Mouse (Mus musculus) small intestine, adult 2 months (tissue): ENCODE data around the gene Hcrtr1. TPM values are rescaled to one million over a fixed set of nuclear protein-coding genes. Genes with fewer than 3 reads are reported as not detected.
A peak's percentile ranks its signal among the peaks of the same experiment; 100 is the strongest.

Source experiments
- H3K27ac ChIP-seq: fragments of 200-500 bp; 2 replicates; pipeline ENCODE4 v1.5.1; 2012; ENCODE audit warnings: low read depth, low read length, control low read depth, inconsistent platforms; ENCODE audit not compliant: insufficient read depth
- H3K27me3 ChIP-seq: fragments of 200-500 bp; 2 replicates; pipeline ENCODE4 v1.6.1; 2012; ENCODE audit warnings: mild to moderate bottlenecking, moderate library complexity, low read length, inconsistent platforms; ENCODE audit not compliant: control insufficient read depth, insufficient read depth
- H3K36me3 ChIP-seq: fragments of 200-500 bp; 2 replicates; pipeline ENCODE4 v1.6.1; 2012; ENCODE audit warnings: mild to moderate bottlenecking, low read length, control low read depth, inconsistent platforms; ENCODE audit not compliant: control insufficient read depth, insufficient read depth
- H3K4me1 ChIP-seq: fragments of 200-500 bp; 2 replicates; pipeline ENCODE4 v1.6.1; 2012; ENCODE audit warnings: low read length, inconsistent platforms, mixed read lengths; ENCODE audit not compliant: control insufficient read depth, insufficient read depth, insufficient read length
- H3K4me3 ChIP-seq: fragments of 200-500 bp; 2 replicates; pipeline ENCODE4 v1.5.1; 2012; ENCODE audit warnings: low read depth, mild to moderate bottlenecking, control low read depth, inconsistent platforms, low read length, moderate library complexity
- CTCF ChIP-seq: fragments of 200-500 bp; IDR thresholded peaks from 2 replicates; pipeline ENCODE4 v1.5.1; 2012; ENCODE audit warnings: low read depth, mild to moderate bottlenecking, control low read depth, inconsistent platforms, low read length, moderate library complexity, mixed read lengths; ENCODE audit not compliant: insufficient replicate concordance, insufficient read length; ENCODE audit errors: extremely low read depth
- POLR2A ChIP-seq: fragments of 200-500 bp; IDR thresholded peaks from 2 replicates; pipeline ENCODE4 v1.6.1; 2012; ENCODE audit warnings: low read depth, mild to moderate bottlenecking, control low read depth, inconsistent platforms, low read length, moderate library complexity
- WGBS: fragments of 180-500 bp; shearing (Covaris S2); methylation state at CpG from one replicate; pipeline ENCODE4 v1.1.7; 2018; 5-methylcytosine and 5-hydroxymethylcytosine counted together
- polyA plus RNA-seq: library from polyadenylated mRNA; depleted of rRNA; stranded (reverse); fragments of >200 nt; gene quantifications from 2 replicates; pipeline ENCODE4 v1.2.3, GENCODE M21; 2012

Gene Hcrtr1
- polyA plus RNA-seq, 1 experiment = 3.8 TPM

DNA sequence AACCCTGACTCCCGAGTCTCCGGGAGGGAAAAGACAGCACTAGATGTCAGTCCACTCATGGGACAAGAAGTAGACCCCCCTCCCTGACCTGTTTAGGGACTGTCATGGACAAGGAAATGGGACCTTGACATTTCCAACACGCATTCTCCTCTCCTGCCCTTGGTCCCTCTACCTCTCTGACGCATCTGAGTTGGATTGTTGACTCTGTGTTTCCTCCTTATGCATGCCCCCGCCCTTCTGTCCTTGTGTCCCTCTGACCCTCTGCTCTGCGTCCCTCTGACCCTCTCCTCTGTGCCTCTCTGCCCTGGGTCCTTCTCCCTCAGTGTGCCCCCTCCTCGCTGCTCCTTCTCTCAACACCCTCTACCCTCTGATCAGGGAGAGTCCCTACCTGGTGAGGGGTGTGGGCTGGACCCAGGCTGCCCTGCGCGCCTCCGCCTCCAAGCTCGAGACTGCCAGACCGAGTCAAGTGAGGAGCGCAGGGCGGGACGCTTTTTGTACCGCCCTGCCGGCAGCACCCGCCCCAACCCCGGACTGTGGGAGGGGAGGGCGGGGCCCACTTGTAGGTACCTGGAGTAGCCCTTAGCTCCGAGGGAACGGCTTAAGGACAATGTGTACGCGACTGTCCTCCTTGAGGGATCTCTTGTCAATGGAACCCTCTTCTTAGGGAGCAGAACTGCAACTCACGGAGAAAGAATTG lies 35.3 kb upstream of the Hcrtr1 start:
- TF ChIP-seq POLR2A (peak; percentile 52; the same call in 1 of the 2 replicates), CTCF (no peak)

DNA sequence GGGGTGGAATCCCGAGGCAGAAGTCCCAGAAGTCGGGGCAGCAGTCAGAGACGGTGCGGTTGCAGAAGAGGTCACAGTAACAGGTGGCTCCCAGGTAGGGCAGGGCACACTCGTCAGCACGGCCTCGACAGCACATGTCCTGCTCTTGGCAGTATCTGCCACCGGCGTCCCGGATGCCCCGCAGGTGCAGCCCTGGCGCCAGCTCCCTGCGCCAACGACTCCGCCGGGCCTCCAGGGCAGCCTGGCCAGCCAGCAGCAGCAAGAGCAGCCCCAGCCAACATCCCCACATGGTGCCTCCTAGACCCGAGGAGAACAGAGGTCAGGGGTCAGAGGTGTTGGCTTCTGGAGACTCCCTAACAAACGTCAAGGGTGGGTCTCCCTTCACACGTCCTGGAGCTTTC lies 34.8 kb upstream of the Hcrtr1 start:
- peaks cover 48% of the 10 kb centered on the region for H3K4me1 ChIP-seq
- TF ChIP-seq POLR2A = no peak
- no peak for TF ChIP-seq CTCF
- H3K27me3 ChIP-seq = no peaks in the 10 kb centered on the region
- peak overlapping the region; percentile 60 for H3K4me3 ChIP-seq
- WGBS = 17% methylated on average over 19 of the region's 19 CpGs
- H3K36me3 ChIP-seq = peaks cover 2% of the 10 kb centered on the region; the same call in 1 of the 2 replicates
- H3K27ac ChIP-seq = peak overlapping the region; percentile 84

More for the DNA sequence above, 35.3 kb upstream of the Hcrtr1 start:
- Histone ChIP-seq H3K4me1 (peaks cover 42% of the 10 kb centered on the region), H3K4me3 (peak overlapping the region; percentile 60), H3K36me3 (peaks cover 2% of the 10 kb centered on the region; the same call in 1 of the 2 replicates), H3K27ac (peak overlapping the region; percentile 84), H3K27me3 (no peaks in the 10 kb centered on the region)
- WGBS = 3% methylated on average over 25 of the region's 25 CpGs

GRCm38 (mm10) chr4:130173060-130173822 lies 34.1 kb upstream of the Hcrtr1 start:
- TF ChIP-seq CTCF (no peak), POLR2A (no peak)
- Histone ChIP-seq H3K4me1 (peaks cover 55% of the 10 kb centered on the region), H3K27ac (peak overlapping the region; percentile 84), H3K27me3 (no peaks in the 10 kb centered on the region), H3K36me3 (peaks cover 2% of the 10 kb centered on the region; the same call in 1 of the 2 replicates), H3K4me3 (peak overlapping the region; percentile 60)
- 45% methylated on average over 11 of the region's 11 CpGs for WGBS

- Histone ChIP-seq H3K27me3 (no peaks in the 10 kb centered on the region), H3K4me1 (peaks cover 64% of the 10 kb centered on the region), H3K27ac (peak overlapping the region; percentile 58), H3K36me3 (peaks cover 2% of the 10 kb centered on the region; the same call in 1 of the 2 replicates), H3K4me3 (peak overlapping the region; percentile 33)
- 52% methylated on average over 11 of the region's 11 CpGs for WGBS
- no peak for TF ChIP-seq CTCF
- no peak for TF ChIP-seq POLR2A
Measured at GRCm38 (mm10) chr4:130171951-130172765, 33.0 kb upstream of the Hcrtr1 start.

DNA sequence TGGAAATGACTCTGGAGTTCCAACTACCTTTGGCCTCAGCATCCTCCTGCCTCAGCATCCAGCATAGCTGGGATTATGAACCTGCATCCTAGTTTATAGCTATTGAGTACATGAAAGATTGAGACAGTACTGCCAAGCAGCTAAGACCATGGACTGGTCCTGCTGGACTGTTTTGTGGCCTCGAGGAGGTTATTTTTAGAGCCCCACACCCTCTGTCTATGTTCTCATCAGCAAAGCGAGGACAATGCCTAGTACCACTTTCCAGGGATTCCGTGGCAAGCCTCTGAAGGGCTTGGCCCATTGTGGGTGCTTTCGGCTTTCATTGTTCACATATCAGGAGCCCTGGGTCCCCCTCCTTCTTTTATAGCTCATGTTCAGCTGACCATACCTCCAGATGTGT lies 31.2 kb upstream of the Hcrtr1 start:
- H3K27me3 ChIP-seq = no peaks in the 10 kb centered on the region
- WGBS = 82% methylated on average over 4 of the region's 4 CpGs
- H3K36me3 ChIP-seq = peaks cover 10% of the 10 kb centered on the region
- H3K4me3 ChIP-seq = no peak overlapping the region
- peaks cover 49% of the 10 kb centered on the region for H3K4me1 ChIP-seq
- no peak overlapping the region for H3K27ac ChIP-seq
- TF ChIP-seq POLR2A (no peak), CTCF (no peak)

DNA sequence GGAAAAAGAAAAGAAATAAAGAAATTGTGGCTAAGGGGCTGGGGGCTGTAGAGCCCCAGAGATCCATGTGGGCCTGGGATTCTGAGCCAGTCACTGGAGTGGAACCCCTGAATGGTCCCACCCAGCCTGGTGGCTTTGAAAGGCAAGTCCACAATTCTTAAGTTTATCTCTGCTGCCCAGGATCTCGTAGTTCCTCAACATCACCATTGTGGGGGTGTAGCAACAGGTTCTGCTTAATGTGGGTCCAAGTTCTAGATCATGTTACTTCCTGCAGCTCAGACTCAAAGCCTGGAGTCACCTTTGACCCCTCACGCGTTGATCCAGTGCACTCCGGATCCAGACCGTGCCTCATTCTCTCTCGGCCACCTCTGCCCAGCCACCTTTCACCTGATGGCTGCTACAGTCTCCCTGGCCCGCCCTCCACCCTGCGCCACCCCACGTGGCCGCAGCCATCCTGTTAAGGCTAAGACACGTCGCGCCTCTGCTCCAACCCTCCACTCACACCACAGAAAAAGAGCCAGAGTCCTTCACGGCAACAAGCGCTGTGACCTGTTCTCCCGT lies 30.3 kb upstream of the Hcrtr1 start:
- Histone ChIP-seq H3K4me3 (no peak overlapping the region), H3K27ac (peak overlapping the region; percentile 28; the same call in 1 of the 2 replicates), H3K27me3 (no peaks in the 10 kb centered on the region), H3K36me3 (peaks cover 14% of the 10 kb centered on the region), H3K4me1 (peaks cover 46% of the 10 kb centered on the region)
- TF ChIP-seq CTCF (no peak), POLR2A (no peak)
- WGBS = 68% methylated on average over 16 of the region's 16 CpGs
